Mouse (Mus musculus): ENCODE data around the gene Aim2. TPM values are rescaled to one million over a fixed set of nuclear protein-coding genes. Genes with fewer than 3 reads are reported as not detected.

Gene Aim2
- total and polyA plus RNA-seq, 3 experiments = 0.82 to 1.4 (median 1.1) TPM

GRCm38 (mm10) chr1:173389431-173389830 is 38.8 kb downstream of the Aim2 start:
- WGBS = 27% methylated on average over 3 of the region's 3 CpGs
- TF ChIP-seq POLR2A (IDR thresholded peaks at IDR 0.05; ENCODE audit: insufficient read depth, low read depth, low read length) (no peak), EP300 (IDR thresholded peaks at IDR 0.05; ENCODE audit: insufficient read depth, low read depth, low read length) (no peak), CTCF (IDR thresholded peaks at IDR 0.05) (no peak)
- no peaks in the 10 kb centered on the region for H3K79me2 ChIP-seq (replicated peaks; ENCODE audit: control insufficient read depth, insufficient read depth, low read length)

GRCm38 (mm10) chr1:173389901-173390401 is 39.3 kb downstream of the Aim2 start:
- intact Hi-C loops (cut with DNase I) = loop anchor here (10.0 kb wide), 1 partner anchor 755 kb away; the partner anchor contains the start of gene Dusp23
- H3K27me3 ChIP-seq (ENCODE audit: control insufficient read depth, insufficient read depth, low read length) = no peaks in the 10 kb centered on the region; the same call in 1 of the 2 replicates
- no peak for DNase-seq
- TF ChIP-seq EP300 (IDR thresholded peaks at IDR 0.05; ENCODE audit: insufficient read depth, low read depth, low read length) = no peak
- no peak for TF ChIP-seq POLR2A (IDR thresholded peaks at IDR 0.05; ENCODE audit: insufficient read depth, low read depth, low read length)
- no peak for TF ChIP-seq CTCF (IDR thresholded peaks at IDR 0.05)
- no peaks in the 10 kb centered on the region for H3K36me3 ChIP-seq (ENCODE audit: control insufficient read depth, insufficient read depth, low read length)
- no peak overlapping the region for H3K9ac ChIP-seq (ENCODE audit: low read depth, low read length)
- WGBS = 4% methylated on average over 13 of the region's 13 CpGs
- no peaks in the 10 kb centered on the region for H3K4me1 ChIP-seq (ENCODE audit: control insufficient read depth, insufficient read depth, low read length)
- H3K79me2 ChIP-seq (replicated peaks; ENCODE audit: control insufficient read depth, insufficient read depth, low read length) = no peaks in the 10 kb centered on the region
- no peak overlapping the region for H3K4me3 ChIP-seq
- H3K27ac ChIP-seq = no peak overlapping the region

More at GRCm38 (mm10) chr1:173389431-173389830, 38.8 kb downstream of the Aim2 start:
- Histone ChIP-seq H3K4me3 (no peak overlapping the region), H3K9ac (ENCODE audit: low read depth, low read length) (no peak overlapping the region), H3K4me1 (ENCODE audit: control insufficient read depth, insufficient read depth, low read length) (no peaks in the 10 kb centered on the region), H3K27me3 (ENCODE audit: control insufficient read depth, insufficient read depth, low read length) (no peaks in the 10 kb centered on the region; the same call in 1 of the 2 replicates), H3K36me3 (ENCODE audit: control insufficient read depth, insufficient read depth, low read length) (no peaks in the 10 kb centered on the region), H3K27ac (no peak overlapping the region)
- intact Hi-C loops (cut with DNase I) = no loop called here
- DNase-seq = no peak

- H3K27me3 ChIP-seq (ENCODE audit: control insufficient read depth, insufficient read depth, low read length) = no peaks in the 10 kb centered on the region; the same call in 1 of the 2 replicates
- WGBS = 30% methylated on average over 6 of the region's 6 CpGs
- no peaks in the 10 kb centered on the region for H3K4me1 ChIP-seq (ENCODE audit: control insufficient read depth, insufficient read depth, low read length)
- DNase-seq = no peak
- intact Hi-C loops (cut with DNase I) = loop anchor here (10.0 kb wide), 1 partner anchor 757 kb away; the partner anchor contains the start of gene Dusp23
- H3K9ac ChIP-seq (ENCODE audit: low read depth, low read length) = no peak overlapping the region
- H3K4me3 ChIP-seq = no peak overlapping the region
- no peak for TF ChIP-seq POLR2A (IDR thresholded peaks at IDR 0.05; ENCODE audit: insufficient read depth, low read depth, low read length)
- no peaks in the 10 kb centered on the region for H3K79me2 ChIP-seq (replicated peaks; ENCODE audit: control insufficient read depth, insufficient read depth, low read length)
- H3K36me3 ChIP-seq (ENCODE audit: control insufficient read depth, insufficient read depth, low read length) = no peaks in the 10 kb centered on the region
- no peak overlapping the region for H3K27ac ChIP-seq
These were observed 41.1 kb downstream of the Aim2 start for GRCm38 (mm10) chr1:173391754-173392153.

- peak; percentile 29 to 70 for DNase-seq
- Histone ChIP-seq H3K79me2 (replicated peaks; ENCODE audit: control insufficient read depth, insufficient read depth, low read length) (no peaks in the 10 kb centered on the region), H3K36me3 (ENCODE audit: control insufficient read depth, insufficient read depth, low read length) (no peaks in the 10 kb centered on the region), H3K27me3 (ENCODE audit: control insufficient read depth, insufficient read depth, low read length) (no peaks in the 10 kb centered on the region), H3K27ac (no peak overlapping the region), H3K4me1 (ENCODE audit: control insufficient read depth, insufficient read depth, low read length) (no peaks in the 10 kb centered on the region), H3K4me3 (no peak overlapping the region), H3K9ac (ENCODE audit: low read depth, low read length) (no peak overlapping the region)
- intact Hi-C loops (cut with DNase I) = loop anchor here (1.0 to 10.0 kb wide), 4 partner anchors 59 to 990 kb away; partner anchors contain the start of gene Dusp23
- 20% methylated on average over 3 of the region's 3 CpGs for WGBS
- TF ChIP-seq POLR2A (IDR thresholded peaks at IDR 0.05; ENCODE audit: insufficient read depth, low read depth, low read length) (no peak), EP300 (IDR thresholded peaks at IDR 0.05; ENCODE audit: insufficient read depth, low read depth, low read length) (no peak), CTCF (IDR thresholded peaks at IDR 0.05) (peak; percentile 78)
These were observed 47.8 kb downstream of the Aim2 start for GRCm38 (mm10) chr1:173398323-173398970.

GRCm38 (mm10) chr1:173404696-173405309 is 54.1 kb downstream of the Aim2 start:
- Histone ChIP-seq H3K4me3 (no peak overlapping the region), H3K36me3 (ENCODE audit: control insufficient read depth, insufficient read depth, low read length) (no peaks in the 10 kb centered on the region), H3K4me1 (ENCODE audit: control insufficient read depth, insufficient read depth, low read length) (no peaks in the 10 kb centered on the region), H3K27me3 (ENCODE audit: control insufficient read depth, insufficient read depth, low read length) (no peaks in the 10 kb centered on the region), H3K27ac (no peak overlapping the region), H3K79me2 (replicated peaks; ENCODE audit: control insufficient read depth, insufficient read depth, low read length) (no peaks in the 10 kb centered on the region), H3K9ac (ENCODE audit: low read depth, low read length) (no peak overlapping the region)
- 69% methylated on average over 5 of the region's 5 CpGs for WGBS
- DNase-seq = no peak
- intact Hi-C loops (cut with DNase I) = no loop called here
- no peak for TF ChIP-seq EP300 (IDR thresholded peaks at IDR 0.05; ENCODE audit: insufficient read depth, low read depth, low read length)
- no peak for TF ChIP-seq CTCF (IDR thresholded peaks at IDR 0.05)

GRCm38 (mm10) chr1:173409066-173409465 is 58.4 kb downstream of the Aim2 start:
- Histone ChIP-seq H3K36me3 (ENCODE audit: control insufficient read depth, insufficient read depth, low read length) (no peaks in the 10 kb centered on the region), H3K27ac (no peak overlapping the region), H3K27me3 (ENCODE audit: control insufficient read depth, insufficient read depth, low read length) (no peaks in the 10 kb centered on the region), H3K9ac (ENCODE audit: low read depth, low read length) (no peak overlapping the region), H3K4me3 (no peak overlapping the region), H3K79me2 (replicated peaks; ENCODE audit: control insufficient read depth, insufficient read depth, low read length) (no peaks in the 10 kb centered on the region), H3K4me1 (ENCODE audit: control insufficient read depth, insufficient read depth, low read length) (no peaks in the 10 kb centered on the region)
- TF ChIP-seq POLR2A (IDR thresholded peaks at IDR 0.05; ENCODE audit: insufficient read depth, low read depth, low read length) = no peak
- no peak for TF ChIP-seq CTCF (IDR thresholded peaks at IDR 0.05)
- TF ChIP-seq EP300 (IDR thresholded peaks at IDR 0.05; ENCODE audit: insufficient read depth, low read depth, low read length) = no peak
- intact Hi-C loops (cut with DNase I) = no loop called here
- DNase-seq = no peak

Data from heart, adult 2 months (tissue).